Mouse (Mus musculus) spleen, postnatal 36 days (tissue): Measurements from ENCODE around the gene Lrrc59.
"Not testable (repeated sequence)": the region's sequence is repeated elsewhere in the genome, so short reads cannot be mapped to it uniquely, and the experiment has no call there.

Source experiments
- DNase-seq, 2 experiments: peaks; one replicate each; pipeline ENCODE4 v3.0.0; 2022; ENCODE audit warnings: low spot score in 2 of 2, mixed read lengths in 1 of 2

The Lrrc59 gene

DNA sequence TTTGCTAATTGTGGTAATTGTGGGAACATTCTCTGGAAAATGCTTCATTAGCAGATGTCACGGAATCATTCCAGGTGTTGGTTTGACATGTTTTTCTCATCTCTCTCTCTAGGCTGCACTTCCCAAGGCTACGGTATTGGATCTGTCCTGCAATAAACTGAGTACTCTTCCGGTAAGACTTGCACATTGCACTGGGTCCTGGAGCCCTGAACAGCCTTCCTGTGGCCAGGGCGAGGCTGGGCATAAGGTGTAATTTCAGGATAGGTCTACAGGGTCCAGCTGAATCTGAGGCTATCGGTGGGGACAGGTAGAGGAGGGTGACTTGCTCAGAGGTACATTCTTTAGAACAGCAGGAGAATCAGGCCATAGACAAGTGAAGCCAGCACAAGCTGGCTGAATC is 2.4 kb downstream of the Lrrc59 start:
- DNase-seq = no peak

- DNase-seq = no peak
Observed at GRCm38 (mm10) chr11:94632988-94633387, 3.4 kb downstream of the Lrrc59 start.

- no peak for DNase-seq
Observed at GRCm38 (mm10) chr11:94634431-94634830, 4.9 kb downstream of the Lrrc59 start.

- no peak for DNase-seq
Observed at GRCm38 (mm10) chr11:94644461-94645219, 15.1 kb downstream of the Lrrc59 start.

DNA sequence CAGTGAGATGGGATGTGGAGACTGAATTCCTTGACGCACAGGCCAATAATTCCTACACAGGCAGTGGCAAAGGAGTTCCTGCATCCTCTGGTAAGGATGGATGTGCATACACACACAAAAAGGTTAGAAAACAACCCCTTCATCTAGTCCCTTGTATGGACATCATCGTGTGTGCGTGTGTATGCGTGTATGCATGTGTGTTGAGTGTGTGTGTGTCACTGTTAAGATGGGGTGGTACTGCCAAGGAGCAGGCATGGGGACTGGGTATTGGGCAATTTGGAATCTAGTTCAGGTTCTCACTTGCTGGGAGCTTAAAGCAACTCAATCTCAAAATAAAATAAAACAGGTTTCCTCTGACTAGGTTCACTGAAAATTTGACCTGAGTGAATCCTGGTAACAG is 16.9 kb downstream of the Lrrc59 start:
- no peak for DNase-seq

DNA sequence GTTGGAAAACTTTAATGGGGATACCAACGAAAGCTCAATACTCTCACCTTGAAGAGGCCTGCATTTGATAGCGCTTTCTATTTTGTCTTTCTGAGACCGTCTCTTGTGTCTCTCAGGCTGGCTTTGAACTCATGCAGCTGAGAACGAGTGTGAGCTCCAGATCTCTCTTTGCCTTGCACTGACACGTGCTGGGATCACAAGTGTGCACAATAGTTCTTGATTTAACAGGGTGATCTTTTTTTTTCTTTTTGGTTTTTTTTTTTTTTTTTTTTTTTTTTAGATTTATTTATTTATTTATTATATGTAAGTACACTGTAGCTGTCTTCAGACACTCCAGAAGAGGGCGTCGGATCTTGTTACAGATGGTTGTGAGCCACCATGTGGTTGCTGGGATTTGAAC is 21.7 kb downstream of the Lrrc59 start:
- not testable (repeated sequence) for DNase-seq

GRCm38 (mm10) chr11:94652973-94653372 is 23.4 kb downstream of the Lrrc59 start:
- DNase-seq = no peak

DNA sequence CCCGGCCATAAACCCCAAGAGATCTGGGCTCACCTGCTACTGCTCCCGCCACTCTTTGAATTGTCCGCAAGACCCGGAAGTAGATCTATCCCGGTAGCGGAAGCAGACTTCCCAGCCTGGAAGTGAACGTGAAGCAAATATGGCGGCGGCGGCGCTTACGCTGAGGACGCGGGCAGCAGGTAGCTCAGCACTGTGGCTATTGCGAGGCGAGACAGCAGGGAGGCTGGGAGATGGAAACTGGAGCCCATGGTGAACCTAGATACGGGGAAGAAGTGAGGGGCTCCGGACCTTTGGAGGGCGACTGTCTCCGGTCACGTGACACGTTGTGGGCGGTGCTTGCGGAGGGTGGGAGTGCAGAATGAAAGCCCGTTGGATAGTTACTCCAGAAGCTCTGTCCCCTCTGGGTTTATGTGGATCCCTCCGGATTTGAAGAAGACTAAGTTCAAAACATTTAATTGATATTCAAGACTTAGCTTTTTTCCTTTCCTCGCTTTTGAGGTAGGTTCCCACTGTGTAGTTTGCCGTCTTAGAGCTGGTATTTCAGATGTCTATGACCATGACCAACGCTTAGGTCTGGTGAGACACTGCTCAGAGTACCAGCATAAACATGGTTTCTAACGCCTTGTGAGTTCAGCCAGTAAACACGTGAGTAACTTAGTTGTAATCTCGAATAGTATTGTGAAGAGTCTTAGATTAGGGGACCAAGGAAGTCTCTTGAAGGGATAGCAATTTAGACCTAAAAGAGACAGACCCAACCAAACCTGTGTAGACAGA is 24.3 kb downstream of the Lrrc59 start, which contains the start of the genes Mrpl27 and Eme1:
Gene Mrpl27 (plus strand): TSS at position 105 of the 774 bp plus-strand sequence.
Gene Eme1 (minus strand): TSS at position 302 of the 774 bp plus-strand sequence.
- DNase-seq = peak; percentile 79 to 82

GRCm38 (mm10) chr11:94661344-94661743 is 31.8 kb downstream of the Lrrc59 start:
- no peak for DNase-seq

- DNase-seq = no peak
Observed at GRCm38 (mm10) chr11:94665281-94665680, 35.7 kb downstream of the Lrrc59 start.

GRCm38 (mm10) chr11:94674984-94675383 is 45.4 kb downstream of the Lrrc59 start:
- DNase-seq = no peak

- DNase-seq = no peak
Observed at GRCm38 (mm10) chr11:94675446-94675845, 45.9 kb downstream of the Lrrc59 start.

DNA sequence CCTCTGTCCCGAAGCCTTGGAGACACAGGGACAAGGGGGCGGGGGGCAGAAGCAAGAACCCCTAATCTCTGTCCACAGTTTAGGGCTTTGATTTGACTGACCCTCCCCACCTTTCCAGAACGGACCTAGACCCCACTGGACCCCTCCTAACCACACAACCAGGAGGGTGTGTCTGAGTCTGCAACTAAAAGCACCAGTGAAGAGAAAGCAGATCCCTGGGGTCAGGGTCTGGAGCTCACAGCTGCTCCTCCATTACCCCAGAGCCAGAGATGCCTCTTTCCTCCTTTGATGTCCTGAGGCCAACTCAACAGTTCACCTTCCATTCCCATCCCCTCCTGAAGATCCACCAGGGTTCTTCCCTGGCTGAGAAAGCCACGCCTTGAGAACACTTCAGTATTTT is 46.7 kb downstream of the Lrrc59 start:
- no peak for DNase-seq

DNA sequence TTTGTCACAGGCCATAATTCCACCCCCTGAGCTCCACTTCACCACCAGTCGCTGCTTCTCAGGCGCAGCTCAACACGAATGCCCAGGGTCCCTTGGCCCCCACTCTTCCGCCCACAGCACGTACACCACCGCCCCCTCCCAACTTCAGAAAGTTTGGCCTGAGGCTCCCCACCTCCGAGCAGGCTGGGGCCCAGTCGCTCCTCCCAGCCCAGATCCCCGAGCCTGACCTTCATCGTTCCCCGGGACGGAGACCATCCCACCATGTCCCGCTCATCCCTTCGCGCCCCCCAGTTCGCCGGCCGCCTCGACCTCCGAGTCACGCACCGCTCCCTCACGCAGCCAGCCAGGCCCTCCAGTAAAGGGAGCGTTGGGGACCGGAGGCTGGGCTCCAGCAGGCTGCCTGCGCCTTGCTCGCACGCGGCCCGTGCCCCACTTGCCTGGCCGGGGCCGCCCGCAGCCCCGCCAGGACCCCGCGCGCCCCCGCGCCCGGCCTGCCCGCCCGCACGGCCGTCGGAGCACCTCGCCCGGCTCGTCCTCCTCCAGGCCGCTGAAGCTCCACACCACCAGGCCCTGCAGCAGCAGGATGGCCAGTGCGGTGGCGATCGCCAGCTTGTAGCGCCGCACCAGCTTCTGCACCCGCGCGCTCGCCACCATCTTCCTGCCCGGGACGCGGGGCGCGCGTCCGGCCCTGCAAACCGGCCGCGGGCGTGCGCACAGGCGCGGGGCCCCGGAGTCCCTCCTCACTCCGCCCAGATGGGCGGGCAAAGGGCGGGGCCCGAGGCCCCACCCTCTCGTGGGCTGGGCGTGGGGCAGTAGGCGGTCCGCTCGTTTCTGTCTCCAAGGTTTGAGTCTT is 47.4 kb downstream of the Lrrc59 start, which contains the start of gene Xylt2:
Gene Xylt2 (minus strand): TSS at position 762 of the 853 bp plus-strand sequence.
- peak; percentile 91 to 92 for DNase-seq

DNA sequence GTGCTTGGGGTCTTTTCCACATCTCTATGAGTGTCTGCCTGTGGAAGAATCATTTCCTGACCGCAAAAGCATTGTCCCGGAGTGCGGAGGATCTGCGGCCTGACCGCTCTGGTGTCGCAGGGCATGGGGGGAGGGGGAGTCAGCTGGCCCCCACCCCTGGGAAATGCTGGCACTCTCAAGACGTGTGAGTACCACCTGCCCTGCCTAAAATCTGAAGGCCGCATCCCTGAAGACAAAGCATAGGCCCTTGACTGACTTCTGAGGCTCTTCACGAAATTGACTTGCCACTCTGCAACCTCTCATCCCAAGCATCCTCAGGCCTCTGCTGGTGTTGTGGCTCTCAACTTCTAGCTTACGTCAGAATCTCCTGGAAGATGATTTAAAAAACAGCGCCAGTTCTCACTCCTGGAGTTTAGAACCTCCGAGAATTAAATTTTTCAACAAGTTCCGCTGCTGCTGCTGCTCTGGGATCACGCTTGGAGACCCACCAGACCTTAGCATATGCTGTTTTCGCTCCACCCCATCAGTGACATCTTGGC is 48.1 kb downstream of the Lrrc59 start:
- no peak for DNase-seq

GRCm38 (mm10) chr11:94680639-94681038 is 51.1 kb downstream of the Lrrc59 start:
- no peak for DNase-seq

DNA sequence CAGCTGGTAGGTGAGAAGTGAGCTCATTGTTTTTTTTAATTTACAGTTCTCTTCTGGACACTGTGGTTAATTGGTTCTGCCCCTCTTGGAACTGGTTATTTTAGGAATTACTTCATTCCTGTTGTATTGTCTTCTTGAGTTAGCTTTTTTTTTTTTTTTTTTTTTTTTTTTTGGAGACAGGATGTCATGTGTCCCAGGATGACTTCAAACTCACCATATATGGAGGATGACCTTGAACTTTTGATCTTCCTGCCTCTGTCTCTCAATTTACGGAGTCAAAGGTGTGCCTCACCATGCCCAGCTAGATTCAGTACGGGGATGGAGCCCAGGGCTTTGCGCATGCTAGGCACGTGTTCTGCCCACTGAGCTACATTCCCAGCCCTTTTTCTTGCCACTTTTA is 52.1 kb downstream of the Lrrc59 start:
- DNase-seq = no peak

DNA sequence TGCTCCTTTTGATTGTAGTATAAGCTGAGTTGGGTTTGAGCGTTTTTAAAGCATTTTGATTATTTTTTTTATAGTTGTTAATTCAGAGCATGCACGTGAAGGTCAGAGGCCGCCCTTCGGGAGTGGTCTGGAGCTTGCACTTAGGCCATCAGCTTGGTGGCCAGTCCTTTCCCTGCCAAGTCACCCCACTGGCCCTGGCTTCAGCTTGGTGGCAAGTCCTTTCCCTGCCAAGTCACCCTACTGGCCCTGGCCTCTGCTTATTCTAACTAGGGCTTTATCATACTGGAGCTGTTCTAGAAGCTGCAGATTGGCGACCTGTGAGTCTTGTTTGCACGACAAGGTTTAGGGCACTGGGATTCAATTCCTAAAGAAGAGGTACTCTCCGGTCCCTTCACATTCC is 52.9 kb downstream of the Lrrc59 start:
- DNase-seq = no peak

- no peak for DNase-seq
Observed at GRCm38 (mm10) chr11:94687178-94687577, 57.6 kb downstream of the Lrrc59 start.

DNA sequence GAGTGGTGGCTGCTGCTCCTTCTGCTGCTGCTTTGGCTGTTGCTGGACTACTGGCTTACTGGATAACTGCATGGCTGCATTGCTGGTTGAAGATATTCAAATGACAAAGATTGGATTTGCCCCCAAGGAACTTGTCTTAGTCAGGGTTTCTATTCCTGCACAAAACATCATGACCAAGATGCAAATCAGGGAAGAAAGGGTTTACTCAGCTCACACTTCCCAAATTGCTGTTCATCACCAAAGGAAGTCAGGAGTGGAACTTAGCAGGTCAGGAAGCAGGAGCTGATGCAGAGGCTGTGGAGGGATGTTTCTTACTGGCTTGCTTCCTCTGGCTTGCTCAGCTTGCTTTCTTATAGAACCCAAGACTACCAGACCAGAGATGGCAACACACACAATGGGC is 62.9 kb downstream of the Lrrc59 start:
- DNase-seq = not testable (repeated sequence)
